Mouse (Mus musculus) CH12.LX (cell line): Measurements from ENCODE around the gene Sephs1. TPM values are rescaled to one million over a fixed set of nuclear protein-coding genes. Genes with fewer than 3 reads are reported as not detected.

ENCODE experiments used
- DNase-seq: peaks from one replicate; pipeline ENCODE4 v3.0.0-alpha.2; 2013; ENCODE audit errors: extremely low read depth
- H3K27ac ChIP-seq: 2 replicates; pipeline ENCODE4 v1.5.1; 2012; ENCODE audit warnings: low read depth, mild to moderate bottlenecking, control low read depth, moderate library complexity; ENCODE audit not compliant: insufficient read depth
- H3K27me3 ChIP-seq: replicated peaks from 2 replicates; pipeline ENCODE3; 2012; ENCODE audit warnings: inconsistent platforms
- H3K36me3 ChIP-seq, 2 experiments: replicated peaks in 1 of 2; 2 replicates each; pipeline versions ENCODE3 to v1.6.1; 2012; ENCODE audit warnings: inconsistent platforms in 1 of 2, low read length in 1 of 2, mild to moderate bottlenecking in 1 of 2, mixed read lengths in 1 of 2, moderate library complexity in 1 of 2; ENCODE audit not compliant: control insufficient read depth in 1 of 2, insufficient read depth in 1 of 2
- H3K4me1 ChIP-seq, 2 experiments: 2 replicates each; pipeline ENCODE4 v1.6.1; 2012; ENCODE audit warnings: inconsistent platforms in 1 of 2, moderate library complexity in 1 of 2; ENCODE audit not compliant: insufficient read depth in 2 of 2, control insufficient read depth in 1 of 2
- H3K4me2 ChIP-seq: 2 replicates; pipeline ENCODE4 v1.6.1; 2012; ENCODE audit warnings: low read depth, mild to moderate bottlenecking, control low read depth; ENCODE audit not compliant: poor library complexity, insufficient read depth, severe bottlenecking
- H3K4me3 ChIP-seq, 3 experiments: fragments of 150-350 bp in 1 of 3; sonication (generic) in 1 of 3; replicated peaks in 1 of 3; 2 replicates each; pipeline versions ENCODE3 to v1.5.1; 2011 to 2012; ENCODE audit warnings: low read depth in 2 of 3, low read length in 2 of 3, mild to moderate bottlenecking in 2 of 3, moderate library complexity in 2 of 3, control low read depth in 1 of 3, improper control_type of control experiment in 1 of 3, inconsistent platforms in 1 of 3, mixed read lengths in 1 of 3; ENCODE audit not compliant: poor library complexity in 1 of 3
- H3K79me2 ChIP-seq: replicated peaks from 2 replicates; pipeline ENCODE4 v1.6.1; 2012; ENCODE audit warnings: mild to moderate bottlenecking, moderate library complexity; ENCODE audit not compliant: control insufficient read depth, poor library complexity, insufficient read depth, severe bottlenecking; ENCODE audit errors: extremely low read depth
- H3K9ac ChIP-seq: 2 replicates; pipeline ENCODE4 v1.6.1; 2012; ENCODE audit warnings: low read depth, mild to moderate bottlenecking, control low read depth, moderate library complexity; ENCODE audit not compliant: insufficient read depth
- H3K9me3 ChIP-seq: replicated peaks from 2 replicates; pipeline ENCODE3; 2012; ENCODE audit warnings: low read length, inconsistent platforms, mixed read lengths
- BHLHE40 ChIP-seq: IDR thresholded peaks from 2 replicates; pipeline ENCODE4 v1.6.1; 2011; ENCODE audit warnings: mild to moderate bottlenecking, low read depth, low read length, improper control_type of control experiment
- HCFC1 ChIP-seq: IDR thresholded peaks from 2 replicates; pipeline ENCODE4 v1.6.1; 2012; ENCODE audit warnings: low read depth, mild to moderate bottlenecking, inconsistent platforms, low read length, improper control_type of control experiment
- IRF4 ChIP-seq: IDR thresholded peaks from 2 replicates; pipeline ENCODE4 v1.6.1; 2014; ENCODE audit warnings: low read depth, mild to moderate bottlenecking, inconsistent platforms, low read length, improper control_type of control experiment
- JUN ChIP-seq: IDR thresholded peaks from 2 replicates; pipeline ENCODE4 v1.6.1; 2011; ENCODE audit warnings: low read depth, mild to moderate bottlenecking, low read length, improper control_type of control experiment, moderate library complexity; ENCODE audit not compliant: insufficient read depth
- MAFK ChIP-seq: IDR thresholded peaks from 2 replicates; pipeline ENCODE4 v1.6.1; 2011; ENCODE audit warnings: low read length, improper control_type of control experiment; ENCODE audit not compliant: insufficient replicate concordance
- MAZ ChIP-seq: IDR thresholded peaks from 2 replicates; pipeline ENCODE4 v1.6.1; 2012; ENCODE audit warnings: low read depth, mild to moderate bottlenecking, inconsistent platforms, low read length, improper control_type of control experiment, moderate library complexity
- MEF2A ChIP-seq: IDR thresholded peaks from 2 replicates; pipeline ENCODE4 v1.6.1; 2014; ENCODE audit warnings: low read depth, mild to moderate bottlenecking, inconsistent platforms, low read length, improper control_type of control experiment, borderline replicate concordance
- MXI1 ChIP-seq: IDR thresholded peaks from 2 replicates; pipeline ENCODE4 v1.6.1; 2011; ENCODE audit warnings: mild to moderate bottlenecking, low read depth, low read length, improper control_type of control experiment
- MYC ChIP-seq: IDR thresholded peaks from 2 replicates; pipeline ENCODE4 v1.6.1; 2011; ENCODE audit warnings: low read depth, mild to moderate bottlenecking, improper control_type of control experiment, low read length
- NELFE ChIP-seq: IDR thresholded peaks from 2 replicates; pipeline ENCODE4 v1.6.1; 2011; ENCODE audit warnings: low read depth, low read length, improper control_type of control experiment
- NRF1 ChIP-seq: IDR thresholded peaks from 2 replicates; pipeline ENCODE4 v1.6.1; 2014; ENCODE audit warnings: low read depth, mild to moderate bottlenecking, inconsistent platforms, low read length, improper control_type of control experiment, moderate library complexity
- POLR2A ChIP-seq: IDR thresholded peaks from 2 replicates; pipeline ENCODE4 v1.6.1; 2011; ENCODE audit warnings: low read depth, mild to moderate bottlenecking, improper control_type of control experiment, low read length
- POLR2AphosphoS2 ChIP-seq: IDR thresholded peaks from 2 replicates; pipeline ENCODE4 v1.6.1; 2011; ENCODE audit warnings: low read depth, low read length, improper control_type of control experiment
- RAD21 ChIP-seq: IDR thresholded peaks from 2 replicates; pipeline ENCODE4 v1.6.1; 2011; ENCODE audit warnings: low read depth, mild to moderate bottlenecking, low read length, improper control_type of control experiment, moderate library complexity
- RCOR1 ChIP-seq: conservative IDR thresholded peaks from 2 replicates; pipeline ENCODE4 v1.6.1; 2012; ENCODE audit warnings: low read depth, mild to moderate bottlenecking, inconsistent platforms, low read length, improper control_type of control experiment
- USF1 ChIP-seq: IDR thresholded peaks from 2 replicates; pipeline ENCODE4 v1.6.1; 2014; ENCODE audit warnings: low read depth, mild to moderate bottlenecking, inconsistent platforms, low read length, improper control_type of control experiment
- ZC3H11A ChIP-seq: IDR thresholded peaks from 2 replicates; pipeline ENCODE4 v1.6.1; 2012; ENCODE audit warnings: low read depth, mild to moderate bottlenecking, inconsistent platforms, low read length, improper control_type of control experiment
- dilution Hi-C: fragments of 300-500 bp; cut with MboI; formaldehyde crosslinking; loops from 2 replicates; pipeline ENCODE4 v1.14.3; 2020; ENCODE audit warnings: low sequenced_read_pairs; ENCODE audit not compliant: extremely low pct_unique_long_range_greater_than_20kb, extremely low pct_ligation_motif_present
- in situ Hi-C: fragments of 300-500 bp; cut with MboI; formaldehyde crosslinking; loops from 3 replicates; pipeline ENCODE4 v1.14.3; 2019; ENCODE audit warnings: low sequenced_read_pairs, low pct_ligation_motif_present, low pct_unique_long_range_greater_than_20kb, mixed read lengths
- polyA plus RNA-seq: library from polyadenylated mRNA; unstranded; fragments of >175 nt; gene quantifications from 2 replicates; pipeline ENCODE4 v1.2.1, GENCODE M21; 2012; ENCODE audit warnings: low read depth; ENCODE audit not compliant: insufficient read length
- total RNA-seq, 2 experiments: library from RNA; depleted of rRNA; stranded (reverse); fragments of 300-350 nt in 1 of 2; fragments of >200 nt in 1 of 2; gene quantifications; 2 replicates each; pipeline ENCODE4 v1.2.3; 2012 to 2014

The Sephs1 gene
- total and polyA plus RNA-seq, 3 experiments, result 39.5 to 85.8 (median 62.0) TPM

GRCm38 (mm10) chr2:4907120-4907519, 25.8 kb downstream of the Sephs1 start:
- no peak for TF ChIP-seq ZC3H11A
- TF ChIP-seq MAZ, result no peak
- no peak for TF ChIP-seq USF1
- TF ChIP-seq IRF4, result no peak
- TF ChIP-seq POLR2AphosphoS2, result no peak

GRCm38 (mm10) chr2:4907916-4908315, 26.6 kb downstream of the Sephs1 start:
- H3K4me1 ChIP-seq, result peaks cover 0 to 3% of the 10 kb centered on the region in 2 experiments; a peak in 1 of 4 replicates
- no peak overlapping the region for H3K4me3 ChIP-seq
- no peak overlapping the region for H3K4me2 ChIP-seq
- H3K9ac ChIP-seq, result no peak overlapping the region
- no peak for DNase-seq
- no peaks in the 10 kb centered on the region for H3K27me3 ChIP-seq
- in situ Hi-C loops, result loop anchor here (25.0 kb wide), 2 partner anchors 479 to 929 kb away; partner anchors contain the start of genes Cdc123 and Nudt5
- H3K36me3 ChIP-seq, result peaks cover 28 to 56% of the 10 kb centered on the region in 2 experiments
- no peak for TF ChIP-seq NELFE
- no peak for TF ChIP-seq NRF1
- TF ChIP-seq MEF2A, result no peak
- no peak for TF ChIP-seq USF1
- no peak for TF ChIP-seq JUN
- TF ChIP-seq POLR2A, result no peak
- no peak for TF ChIP-seq MYC
- no peak for TF ChIP-seq RAD21
- no peak for TF ChIP-seq MXI1
- TF ChIP-seq BHLHE40, result no peak
- TF ChIP-seq HCFC1, result no peak
- no peak for TF ChIP-seq RCOR1
- no peak for TF ChIP-seq POLR2AphosphoS2
- TF ChIP-seq MAFK, result no peak
- TF ChIP-seq, all 38 proteins: peak for 0
- no peaks in the 10 kb centered on the region for H3K79me2 ChIP-seq
- peaks cover 11% of the 10 kb centered on the region for H3K9me3 ChIP-seq
- dilution Hi-C loops, result no loop called here
- no peak overlapping the region for H3K27ac ChIP-seq

More at GRCm38 (mm10) chr2:4907120-4907519, 25.8 kb downstream of the Sephs1 start:
- Histone ChIP-seq H3K27me3 (no peaks in the 10 kb centered on the region), H3K4me1 (peaks cover 0 to 3% of the 10 kb centered on the region in 2 experiments; a peak in 1 of 4 replicates), H3K4me3 (no peak overlapping the region), H3K27ac (no peak overlapping the region), H3K36me3 (peaks cover 31 to 60% of the 10 kb centered on the region in 2 experiments), H3K9ac (no peak overlapping the region), H3K4me2 (no peak overlapping the region), H3K79me2 (no peaks in the 10 kb centered on the region), H3K9me3 (peaks cover 6% of the 10 kb centered on the region)
- in situ Hi-C loops, result loop anchor here (25.0 kb wide), 2 partner anchors 480 to 930 kb away; partner anchors contain the start of genes Cdc123 and Nudt5
- DNase-seq, result no peak
- dilution Hi-C loops, result no loop called here
